Mouse (Mus musculus) CH12.LX (cell line): ENCODE results near the gene Cgref1. TPM values are rescaled to one million over a fixed set of nuclear protein-coding genes. Genes with fewer than 3 reads are reported as not detected.

ENCODE experiments used
- DNase-seq: peaks from one replicate; pipeline ENCODE4 v3.0.0-alpha.2; 2013; ENCODE audit errors: extremely low read depth
- H3K27ac ChIP-seq: 2 replicates; pipeline ENCODE4 v1.5.1; 2012; ENCODE audit warnings: low read depth, mild to moderate bottlenecking, control low read depth, moderate library complexity; ENCODE audit not compliant: insufficient read depth
- H3K27me3 ChIP-seq: replicated peaks from 2 replicates; pipeline ENCODE3; 2012; ENCODE audit warnings: inconsistent platforms
- H3K36me3 ChIP-seq, 2 experiments: replicated peaks in 1 of 2; 2 replicates each; pipeline versions ENCODE3 to v1.6.1; 2012; ENCODE audit warnings: inconsistent platforms in 1 of 2, low read length in 1 of 2, mild to moderate bottlenecking in 1 of 2, mixed read lengths in 1 of 2, moderate library complexity in 1 of 2; ENCODE audit not compliant: control insufficient read depth in 1 of 2, insufficient read depth in 1 of 2
- H3K4me1 ChIP-seq, 2 experiments: 2 replicates each; pipeline ENCODE4 v1.6.1; 2012; ENCODE audit warnings: inconsistent platforms in 1 of 2, moderate library complexity in 1 of 2; ENCODE audit not compliant: insufficient read depth in 2 of 2, control insufficient read depth in 1 of 2
- H3K4me2 ChIP-seq: 2 replicates; pipeline ENCODE4 v1.6.1; 2012; ENCODE audit warnings: low read depth, mild to moderate bottlenecking, control low read depth; ENCODE audit not compliant: poor library complexity, insufficient read depth, severe bottlenecking
- H3K4me3 ChIP-seq, 3 experiments: fragments of 150-350 bp in 1 of 3; sonication (generic) in 1 of 3; replicated peaks in 1 of 3; 2 replicates each; pipeline versions ENCODE3 to v1.5.1; 2011 to 2012; ENCODE audit warnings: low read depth in 2 of 3, low read length in 2 of 3, mild to moderate bottlenecking in 2 of 3, moderate library complexity in 2 of 3, control low read depth in 1 of 3, improper control_type of control experiment in 1 of 3, inconsistent platforms in 1 of 3, mixed read lengths in 1 of 3; ENCODE audit not compliant: poor library complexity in 1 of 3
- H3K79me2 ChIP-seq: replicated peaks from 2 replicates; pipeline ENCODE4 v1.6.1; 2012; ENCODE audit warnings: mild to moderate bottlenecking, moderate library complexity; ENCODE audit not compliant: control insufficient read depth, poor library complexity, insufficient read depth, severe bottlenecking; ENCODE audit errors: extremely low read depth
- H3K9ac ChIP-seq: 2 replicates; pipeline ENCODE4 v1.6.1; 2012; ENCODE audit warnings: low read depth, mild to moderate bottlenecking, control low read depth, moderate library complexity; ENCODE audit not compliant: insufficient read depth
- H3K9me3 ChIP-seq: replicated peaks from 2 replicates; pipeline ENCODE3; 2012; ENCODE audit warnings: low read length, inconsistent platforms, mixed read lengths
- BHLHE40 ChIP-seq: IDR thresholded peaks from 2 replicates; pipeline ENCODE4 v1.6.1; 2011; ENCODE audit warnings: mild to moderate bottlenecking, low read depth, low read length, improper control_type of control experiment
- CHD1 ChIP-seq: IDR thresholded peaks from 2 replicates; pipeline ENCODE4 v1.6.1; 2012; ENCODE audit warnings: low read depth, low read length, improper control_type of control experiment, inconsistent platforms
- CHD2 ChIP-seq: IDR thresholded peaks from 2 replicates; pipeline ENCODE4 v1.6.1; 2011; ENCODE audit warnings: low read length, improper control_type of control experiment
- EP300 ChIP-seq: IDR thresholded peaks from 2 replicates; pipeline ENCODE4 v1.6.1; 2011; ENCODE audit warnings: low read length, improper control_type of control experiment
- ETS1 ChIP-seq: conservative IDR thresholded peaks from 2 replicates; pipeline ENCODE4 v1.6.1; 2012; ENCODE audit warnings: low read depth, mild to moderate bottlenecking, inconsistent platforms, low read length, improper control_type of control experiment, moderate library complexity
- IRF4 ChIP-seq: IDR thresholded peaks from 2 replicates; pipeline ENCODE4 v1.6.1; 2014; ENCODE audit warnings: low read depth, mild to moderate bottlenecking, inconsistent platforms, low read length, improper control_type of control experiment
- JUN ChIP-seq: IDR thresholded peaks from 2 replicates; pipeline ENCODE4 v1.6.1; 2011; ENCODE audit warnings: low read depth, mild to moderate bottlenecking, low read length, improper control_type of control experiment, moderate library complexity; ENCODE audit not compliant: insufficient read depth
- MAFK ChIP-seq: IDR thresholded peaks from 2 replicates; pipeline ENCODE4 v1.6.1; 2011; ENCODE audit warnings: low read length, improper control_type of control experiment; ENCODE audit not compliant: insufficient replicate concordance
- MAZ ChIP-seq: IDR thresholded peaks from 2 replicates; pipeline ENCODE4 v1.6.1; 2012; ENCODE audit warnings: low read depth, mild to moderate bottlenecking, inconsistent platforms, low read length, improper control_type of control experiment, moderate library complexity
- MYC ChIP-seq: IDR thresholded peaks from 2 replicates; pipeline ENCODE4 v1.6.1; 2011; ENCODE audit warnings: low read depth, mild to moderate bottlenecking, improper control_type of control experiment, low read length
- NELFE ChIP-seq: IDR thresholded peaks from 2 replicates; pipeline ENCODE4 v1.6.1; 2011; ENCODE audit warnings: low read depth, low read length, improper control_type of control experiment
- POLR2AphosphoS2 ChIP-seq: IDR thresholded peaks from 2 replicates; pipeline ENCODE4 v1.6.1; 2011; ENCODE audit warnings: low read depth, low read length, improper control_type of control experiment
- RAD21 ChIP-seq: IDR thresholded peaks from 2 replicates; pipeline ENCODE4 v1.6.1; 2011; ENCODE audit warnings: low read depth, mild to moderate bottlenecking, low read length, improper control_type of control experiment, moderate library complexity
- TCF12 ChIP-seq: IDR thresholded peaks from 2 replicates; pipeline ENCODE4 v1.6.1; 2014; ENCODE audit warnings: low read depth, mild to moderate bottlenecking, inconsistent platforms, low read length, improper control_type of control experiment
- ZKSCAN1 ChIP-seq: IDR thresholded peaks from 2 replicates; pipeline ENCODE4 v1.6.1; 2012; ENCODE audit warnings: low read depth, inconsistent platforms, low read length, improper control_type of control experiment, borderline replicate concordance
- ZNF384 ChIP-seq: IDR thresholded peaks from 2 replicates; pipeline ENCODE4 v1.6.1; 2012; ENCODE audit warnings: low read depth, low read length, improper control_type of control experiment, inconsistent platforms
- dilution Hi-C: fragments of 300-500 bp; cut with MboI; formaldehyde crosslinking; loops from 2 replicates; pipeline ENCODE4 v1.14.3; 2020; ENCODE audit warnings: low sequenced_read_pairs; ENCODE audit not compliant: extremely low pct_unique_long_range_greater_than_20kb, extremely low pct_ligation_motif_present
- in situ Hi-C: fragments of 300-500 bp; cut with MboI; formaldehyde crosslinking; loops from 3 replicates; pipeline ENCODE4 v1.14.3; 2019; ENCODE audit warnings: low sequenced_read_pairs, low pct_ligation_motif_present, low pct_unique_long_range_greater_than_20kb, mixed read lengths
- polyA plus RNA-seq: library from polyadenylated mRNA; unstranded; fragments of >175 nt; gene quantifications from 2 replicates; pipeline ENCODE4 v1.2.1, GENCODE M21; 2012; ENCODE audit warnings: low read depth; ENCODE audit not compliant: insufficient read length
- total RNA-seq, 2 experiments: library from RNA; depleted of rRNA; stranded (reverse); fragments of 300-350 nt in 1 of 2; fragments of >200 nt in 1 of 2; gene quantifications; 2 replicates each; pipeline ENCODE4 v1.2.3; 2012 to 2014

Cgref1 gene
- total and polyA plus RNA-seq, 3 experiments = not detected

- DNase-seq = no peak
- in situ Hi-C loops (no loop called here), dilution Hi-C loops (no loop called here)
- H3K27me3 ChIP-seq = peaks cover 46% of the 10 kb centered on the region
- peaks cover 0 to 14% of the 10 kb centered on the region in 2 experiments; a peak in 3 of 4 replicates for H3K4me1 ChIP-seq
- H3K9me3 ChIP-seq = no peaks in the 10 kb centered on the region
- TF ChIP-seq RAD21 (no peak), POLR2AphosphoS2 (no peak), TCF12 (no peak), ZKSCAN1 (no peak), CHD1 (no peak), IRF4 (no peak), ETS1 (no peak), NELFE (no peak), EP300 (no peak), BHLHE40 (no peak), JUN (no peak)
- H3K9ac ChIP-seq = no peak overlapping the region
- no peak overlapping the region for H3K4me2 ChIP-seq
- H3K36me3 ChIP-seq = no peaks in the 10 kb centered on the region
- H3K4me3 ChIP-seq = no peak overlapping the region
- no peaks in the 10 kb centered on the region for H3K79me2 ChIP-seq
- no peak overlapping the region for H3K27ac ChIP-seq
These were observed 14.0 kb downstream of the Cgref1 start for GRCm38 (mm10) chr5:30931378-30931777.

GRCm38 (mm10) chr5:30930846-30931245 lies 14.5 kb downstream of the Cgref1 start:
- Histone ChIP-seq H3K9me3 (no peaks in the 10 kb centered on the region), H3K4me3 (no peak overlapping the region), H3K4me1 (peaks cover 0 to 14% of the 10 kb centered on the region in 2 experiments; a peak in 3 of 4 replicates), H3K79me2 (no peaks in the 10 kb centered on the region), H3K36me3 (no peaks in the 10 kb centered on the region), H3K27me3 (peaks cover 50% of the 10 kb centered on the region), H3K27ac (no peak overlapping the region), H3K9ac (no peak overlapping the region), H3K4me2 (no peak overlapping the region)
- dilution Hi-C loops (no loop called here), in situ Hi-C loops (no loop called here)
- TF ChIP-seq MAFK (no peak), ZKSCAN1 (no peak), BHLHE40 (no peak), MYC (no peak), ZNF384 (no peak), CHD2 (no peak), MAZ (no peak)
- no peak for DNase-seq
